Mouse (Mus musculus) limb, embryonic 13.5 days (tissue): Measurements from ENCODE around the gene 1700024B05Rik. TPM values are rescaled to one million over a fixed set of nuclear protein-coding genes. Genes with fewer than 3 reads are reported as not detected.
"Not testable (repeated sequence)": the region's sequence is repeated elsewhere in the genome, so short reads cannot be mapped to it uniquely, and the experiment has no call there.

Experiments used
- ATAC-seq: fragments of 200-750 bp; cut with Nextera tagmentation; 2 replicates; pipeline ENCODE4 v1.8.0; 2017; ENCODE audit warnings: low read depth, moderate number of reproducible peaks, moderate TSS enrichment; ENCODE audit not compliant: low FRiP score
- H3K27ac ChIP-seq: fragments of 300-500 bp; sonication (generic); 2 replicates; pipeline ENCODE4 v1.5.1; 2015; ENCODE audit warnings: inconsistent platforms, mild to moderate bottlenecking, moderate library complexity
- H3K27me3 ChIP-seq: fragments of 300-500 bp; sonication (generic); 2 replicates; pipeline ENCODE4 v1.6.1; 2015; ENCODE audit warnings: mild to moderate bottlenecking, inconsistent platforms
- H3K36me3 ChIP-seq: fragments of 300-500 bp; sonication (generic); 2 replicates; pipeline ENCODE4 v1.6.1; 2015; ENCODE audit warnings: inconsistent platforms, mild to moderate bottlenecking, moderate library complexity
- H3K4me1 ChIP-seq: fragments of 300-500 bp; sonication (generic); 2 replicates; pipeline ENCODE4 v1.6.1; 2015; ENCODE audit warnings: inconsistent platforms
- H3K4me2 ChIP-seq: fragments of 300-500 bp; sonication (generic); replicated peaks from 2 replicates; pipeline ENCODE4 v1.6.1; 2015; ENCODE audit warnings: inconsistent platforms, mild to moderate bottlenecking, moderate library complexity
- H3K4me3 ChIP-seq: fragments of 300-500 bp; sonication (generic); 2 replicates; pipeline ENCODE4 v1.5.1; 2015; ENCODE audit warnings: moderate library complexity, mild to moderate bottlenecking, inconsistent platforms
- H3K9ac ChIP-seq: fragments of 300-500 bp; sonication (generic); 2 replicates; pipeline ENCODE4 v1.6.1; 2015; ENCODE audit warnings: mild to moderate bottlenecking, inconsistent platforms
- H3K9me3 ChIP-seq: fragments of 300-500 bp; sonication (generic); 2 replicates; pipeline ENCODE4 v1.6.1; 2016; ENCODE audit warnings: inconsistent platforms
- WGBS: fragments of 180-500 bp; shearing (Covaris S2); methylation state at CpG from one replicate; pipeline ENCODE4 v1.1.7; 2015; 5-methylcytosine and 5-hydroxymethylcytosine counted together
- polyA plus RNA-seq: library from polyadenylated mRNA; unstranded; fragments of >200 nt; fragmentation: Nextera tagmentation; extraction: Ambion mirVana; gene quantifications from 2 replicates; pipeline ENCODE4 v1.2.1, GENCODE M21; 2015

The 1700024B05Rik gene
- polyA plus RNA-seq = not detected in 2 replicates

DNA sequence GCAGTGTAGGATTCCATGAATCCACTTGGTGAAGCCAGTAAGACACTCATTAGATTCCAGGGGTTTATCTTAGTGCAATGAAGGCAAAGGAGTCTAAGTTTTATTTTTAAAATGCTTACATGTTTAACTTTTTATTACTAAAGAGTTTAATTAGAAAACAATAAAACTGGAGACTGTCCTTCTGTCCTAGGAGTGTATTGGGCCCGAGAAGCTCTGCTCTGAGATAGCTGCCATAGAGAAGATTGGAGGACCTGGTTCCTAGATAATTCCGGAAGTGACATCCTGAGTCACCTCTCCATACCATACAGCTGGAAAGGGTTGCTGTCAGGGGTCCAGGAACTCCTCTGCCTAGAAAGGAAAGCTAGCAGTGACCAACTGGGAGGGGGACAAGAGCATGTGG lies at the start of gene 1700024B05Rik:
1700024B05Rik (plus strand) TSS at position 301 of the 400 bp plus-strand sequence.
- not testable (repeated sequence) for H3K9ac ChIP-seq, H3K9me3 ChIP-seq, H3K4me2 ChIP-seq, H3K4me1 ChIP-seq, H3K27me3 ChIP-seq, H3K4me3 ChIP-seq, H3K27ac ChIP-seq, ATAC-seq, H3K36me3 ChIP-seq
- WGBS = 75% methylated on average over 2 of the region's 2 CpGs

DNA sequence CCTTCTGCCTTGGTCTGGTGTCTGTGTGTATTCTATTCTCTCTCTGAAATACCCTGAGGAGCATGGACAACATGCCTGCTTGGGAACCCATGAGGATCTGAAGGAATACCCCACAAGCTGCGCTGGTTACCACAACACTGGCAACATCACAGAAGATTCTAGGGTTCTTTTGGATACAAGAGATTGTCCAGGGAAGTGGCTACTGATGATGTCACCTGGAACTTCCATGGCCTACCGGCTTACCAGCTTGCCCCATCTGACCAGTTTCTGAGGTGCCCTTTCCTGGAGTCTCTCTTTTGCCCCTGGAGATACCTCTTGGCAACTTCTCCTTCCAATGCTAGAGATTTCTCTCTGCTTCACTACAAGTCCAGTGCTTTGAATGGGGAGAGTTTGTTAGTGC lies 36.6 kb upstream of the 1700024B05Rik start, which contains the start of gene Gm7980:
Gm7980 (minus strand) TSS at position 101 of the 400 bp plus-strand sequence.
- WGBS = no CpG with 5 or more reads among the region's 2 CpGs
- not testable (repeated sequence) for ATAC-seq, H3K27ac ChIP-seq, H3K9ac ChIP-seq, H3K4me1 ChIP-seq, H3K27me3 ChIP-seq, H3K9me3 ChIP-seq, H3K4me3 ChIP-seq, H3K36me3 ChIP-seq, H3K4me2 ChIP-seq

DNA sequence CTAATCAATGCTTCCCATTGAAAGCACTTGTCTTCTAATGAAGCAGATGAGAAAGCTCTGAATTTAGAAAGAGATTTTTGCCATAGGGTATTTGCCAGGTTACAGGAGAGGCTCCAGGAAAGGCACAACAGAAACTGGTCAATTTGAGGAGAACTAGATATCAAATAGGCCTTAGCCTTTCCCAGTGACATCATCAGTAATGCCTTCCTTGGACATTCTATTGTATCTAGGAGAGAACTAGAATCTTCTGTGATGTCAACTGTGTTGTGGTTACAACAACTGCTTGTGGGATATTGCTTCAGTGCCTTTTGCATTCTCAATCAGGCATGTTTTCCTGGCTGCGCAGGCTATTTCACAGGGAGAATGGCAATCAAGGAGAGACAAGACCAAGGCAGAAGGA lies 19.1 kb upstream of the 1700024B05Rik start, which contains the start of gene 1700049E17Rik1:
1700049E17Rik1 (plus strand) TSS at position 301 of the 400 bp plus-strand sequence.
- not testable (repeated sequence) for H3K4me1 ChIP-seq, H3K4me3 ChIP-seq, H3K9me3 ChIP-seq, H3K4me2 ChIP-seq, H3K36me3 ChIP-seq, ATAC-seq, H3K27ac ChIP-seq, H3K27me3 ChIP-seq, H3K9ac ChIP-seq
- no CpG with 5 or more reads among the region's 1 CpGs for WGBS

DNA sequence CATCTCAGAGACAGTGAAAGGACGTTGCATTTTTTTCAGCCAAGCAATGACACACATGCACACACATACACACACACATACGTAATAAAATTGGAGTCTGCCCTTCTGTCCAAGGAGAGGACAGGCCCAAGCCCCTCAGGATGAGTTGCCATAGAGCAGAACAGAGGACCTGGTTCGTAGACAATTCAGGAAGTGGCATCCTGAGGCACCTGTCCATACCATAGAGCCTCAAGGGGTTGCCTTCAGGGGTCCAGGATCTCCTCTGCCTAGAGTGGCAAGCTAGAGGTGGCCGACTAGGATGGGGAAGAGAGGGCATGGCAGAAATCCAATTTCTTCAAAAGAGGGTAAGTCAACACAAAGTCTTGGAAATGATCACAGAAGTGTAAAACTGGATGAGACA lies 20.3 kb downstream of the 1700024B05Rik start:
- H3K27me3 ChIP-seq, H3K27ac ChIP-seq, H3K4me1 ChIP-seq, H3K9ac ChIP-seq, H3K4me3 ChIP-seq, H3K36me3 ChIP-seq, H3K4me2 ChIP-seq, ATAC-seq, H3K9me3 ChIP-seq: not testable (repeated sequence)
- 68% methylated on average over 4 of the region's 4 CpGs for WGBS

DNA sequence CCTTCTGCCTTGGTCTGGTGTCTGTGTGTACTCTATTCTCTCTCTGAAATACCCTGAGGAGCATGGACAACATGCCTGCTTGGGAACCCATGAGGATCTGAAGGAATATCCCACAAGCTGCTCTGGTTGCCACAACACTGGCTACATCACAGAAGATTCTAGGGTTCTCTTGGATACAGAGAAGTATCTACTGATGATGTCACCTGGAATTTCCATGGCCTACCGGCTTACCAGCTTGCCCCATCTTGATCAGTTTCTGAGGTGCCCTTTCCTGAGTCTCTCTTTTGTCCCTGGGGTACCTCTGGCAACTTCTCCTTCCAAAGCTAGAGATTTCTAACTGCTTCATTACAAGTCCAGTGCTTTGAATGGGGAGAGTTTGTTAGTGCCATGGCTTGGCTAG lies 24.0 kb downstream of the 1700024B05Rik start, which contains the start of gene Gm6401:
Gm6401 (minus strand) TSS at position 101 of the 400 bp plus-strand sequence.
- WGBS = 81% methylated on average over 1 of the region's 1 CpGs
- H3K27ac ChIP-seq, H3K9me3 ChIP-seq, H3K4me3 ChIP-seq, H3K4me1 ChIP-seq, H3K27me3 ChIP-seq, H3K4me2 ChIP-seq, H3K36me3 ChIP-seq, ATAC-seq, H3K9ac ChIP-seq: not testable (repeated sequence)

DNA sequence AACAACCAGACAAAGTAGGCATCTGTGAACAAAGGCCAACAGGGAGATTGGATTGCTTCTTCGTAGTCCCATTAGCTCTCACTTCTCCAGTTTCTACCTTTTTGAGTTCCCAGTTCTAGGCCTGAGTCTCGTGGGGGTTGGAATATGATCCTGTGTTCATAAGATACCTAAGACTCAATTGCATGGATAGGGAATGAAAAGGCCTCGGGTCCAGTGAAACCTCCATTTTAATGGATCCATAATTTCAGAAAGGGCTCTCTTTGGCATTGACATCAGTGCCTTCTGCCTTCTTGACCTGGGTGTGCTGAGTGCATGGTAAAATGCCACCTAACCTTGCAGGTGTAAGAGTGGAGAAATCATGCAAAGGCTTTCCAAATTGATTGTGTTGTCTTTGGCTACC lies 24.8 kb downstream of the 1700024B05Rik start:
- H3K27ac ChIP-seq, H3K9ac ChIP-seq, H3K27me3 ChIP-seq, H3K4me3 ChIP-seq, H3K36me3 ChIP-seq, H3K4me2 ChIP-seq, H3K9me3 ChIP-seq, H3K4me1 ChIP-seq, ATAC-seq: not testable (repeated sequence)
- 67% methylated on average over 3 of the region's 3 CpGs for WGBS

DNA sequence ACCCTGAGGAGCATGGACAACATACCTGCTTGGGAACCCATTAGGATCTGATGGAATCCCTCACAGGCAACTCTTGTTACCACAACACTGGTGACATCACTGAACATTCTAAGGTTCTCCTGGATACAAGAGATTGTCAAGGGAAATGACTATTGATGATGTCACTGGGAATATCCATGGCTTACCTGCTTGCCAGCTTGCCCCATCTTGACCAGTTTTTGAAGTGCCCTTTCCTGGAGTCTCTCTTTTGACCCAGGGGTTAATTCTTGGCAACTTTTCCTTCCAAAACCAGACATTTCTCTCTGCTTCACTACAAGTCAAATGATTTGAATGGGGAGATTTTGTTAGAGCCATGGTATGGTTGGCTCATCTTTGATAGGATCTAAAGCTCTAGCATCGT lies 39.4 kb downstream of the 1700024B05Rik start, which contains the start of gene Gm3543:
Gm3543 (minus strand) TSS at position 101 of the 400 bp plus-strand sequence.
- not testable (repeated sequence) for H3K36me3 ChIP-seq, H3K27ac ChIP-seq, ATAC-seq, H3K9me3 ChIP-seq, H3K9ac ChIP-seq, H3K4me1 ChIP-seq, H3K27me3 ChIP-seq, H3K4me3 ChIP-seq, H3K4me2 ChIP-seq
- 90% methylated on average over 1 of the region's 1 CpGs for WGBS

Other genes with a start within 250 kb of the 1700024B05Rik start
- not detected in 2 replicates for gene Gm8068, start 242.1 kb upstream of the 1700024B05Rik start, polyA plus RNA-seq
- gene Gm7929, start 193.4 kb upstream of the 1700024B05Rik start, polyA plus RNA-seq = not detected in 2 replicates
- not detected in 2 replicates for gene Gm47189, start 171.6 kb upstream of the 1700024B05Rik start, polyA plus RNA-seq
- gene Gm7980, start 36.7 kb upstream of the 1700024B05Rik start, polyA plus RNA-seq = not detected in 2 replicates
- gene 1700049E17Rik1, start 19.0 kb upstream of the 1700024B05Rik start, polyA plus RNA-seq = not detected in 2 replicates
- not detected in 2 replicates for gene Gm6401, start 23.9 kb downstream of the 1700024B05Rik start, polyA plus RNA-seq
- gene Gm3543, start 39.3 kb downstream of the 1700024B05Rik start, polyA plus RNA-seq = not detected in 2 replicates
- not detected in 2 replicates for gene Gm7951, start 173.4 kb downstream of the 1700024B05Rik start, polyA plus RNA-seq
- not detected in 2 replicates for gene Gm17027, start 218.6 kb downstream of the 1700024B05Rik start, polyA plus RNA-seq
- gene Gm3573, start 246.8 kb downstream of the 1700024B05Rik start, polyA plus RNA-seq = not detected in 2 replicates